Mouse (Mus musculus) forebrain, embryonic 10.5 days (tissue): ENCODE measurements around the gene Zfp428. TPM values are rescaled to one million over a fixed set of nuclear protein-coding genes. Genes with fewer than 3 reads are reported as not detected.
A peak's percentile ranks its signal among the peaks of the same experiment; 100 is the strongest.

Source experiments
- DNase-seq: peaks from one replicate; pipeline ENCODE4 v3.0.0-alpha.2; 2017; ENCODE audit warnings: low spot score; ENCODE audit errors: extremely low spot score
- H3K27ac ChIP-seq: fragments of 300-500 bp; sonication (generic); 2 replicates; pipeline ENCODE4 v1.5.1; 2016; ENCODE audit warnings: mild to moderate bottlenecking
- H3K27me3 ChIP-seq: fragments of 300-500 bp; sonication (generic); 2 replicates; pipeline ENCODE4 v1.6.1; 2016; ENCODE audit warnings: mild to moderate bottlenecking; ENCODE audit not compliant: poor library complexity, severe bottlenecking
- H3K36me3 ChIP-seq: fragments of 300-500 bp; sonication (generic); replicated peaks from 2 replicates; pipeline ENCODE4 v1.6.1; 2016; ENCODE audit warnings: mild to moderate bottlenecking, moderate library complexity
- H3K4me1 ChIP-seq: fragments of 300-500 bp; sonication (generic); 2 replicates; pipeline ENCODE4 v1.6.1; 2016
- H3K4me3 ChIP-seq: fragments of 300-500 bp; sonication (generic); 2 replicates; pipeline ENCODE4 v1.5.1; 2016; ENCODE audit warnings: mild to moderate bottlenecking, moderate library complexity
- H3K9me3 ChIP-seq: fragments of 300-500 bp; sonication (generic); 2 replicates; pipeline ENCODE4 v1.6.1; 2016; ENCODE audit warnings: mild to moderate bottlenecking, moderate library complexity
- WGBS: fragments of 180-500 bp; shearing (Covaris S2); methylation state at CpG from one replicate; pipeline ENCODE4 v1.1.7; 2016; 5-methylcytosine and 5-hydroxymethylcytosine counted together
- polyA plus RNA-seq: library from polyadenylated mRNA; unstranded; fragments of >200 nt; fragmentation: Nextera tagmentation; extraction: Ambion mirVana; gene quantifications from 2 replicates; pipeline ENCODE4 v1.2.1, GENCODE M21; 2016

The Zfp428 gene
- 111 and 113 TPM in 2 replicates for polyA plus RNA-seq

- H3K9me3 ChIP-seq, result no peaks in the 10 kb centered on the region
- DNase-seq, result peak; percentile 91
- H3K4me1 ChIP-seq, result peaks cover 48% of the 10 kb centered on the region
- peak within 1 kb of the TSS; percentile 75 for H3K4me3 ChIP-seq
- peak within 1 kb of the TSS; percentile 100 for H3K27ac ChIP-seq
- under 1% methylated on average over 84 of the region's 84 CpGs for WGBS
- H3K36me3 ChIP-seq, result peaks cover 34% of the 10 kb centered on the region
- peaks cover 20% of the 10 kb centered on the region for H3K27me3 ChIP-seq
Observed at GRCm38 (mm10) chr7:24506838-24507725, at the start of gene Zfp428. Zfp428 (plus strand) TSS chr7:24507006.

- Histone ChIP-seq H3K27me3 (peaks cover 21% of the 10 kb centered on the region), H3K9me3 (no peaks in the 10 kb centered on the region), H3K27ac (no peak overlapping the region), H3K36me3 (no peaks in the 10 kb centered on the region), H3K4me1 (peaks cover 8% of the 10 kb centered on the region), H3K4me3 (no peak overlapping the region)
- WGBS, result 70% methylated on average over 10 of the region's 10 CpGs
- DNase-seq, result no peak
Observed at GRCm38 (mm10) chr7:24457726-24458370, 49.0 kb upstream of the Zfp428 start.

- no peaks in the 10 kb centered on the region for H3K36me3 ChIP-seq
- H3K9me3 ChIP-seq, result no peaks in the 10 kb centered on the region
- no peak for DNase-seq
- H3K4me3 ChIP-seq, result no peak overlapping the region
- H3K4me1 ChIP-seq, result peaks cover 15% of the 10 kb centered on the region
- WGBS, result 86% methylated on average over 5 of the region's 5 CpGs
- H3K27ac ChIP-seq, result no peak overlapping the region
- peaks cover 25% of the 10 kb centered on the region for H3K27me3 ChIP-seq
Observed at GRCm38 (mm10) chr7:24459440-24459839, 47.4 kb upstream of the Zfp428 start.

DNA sequence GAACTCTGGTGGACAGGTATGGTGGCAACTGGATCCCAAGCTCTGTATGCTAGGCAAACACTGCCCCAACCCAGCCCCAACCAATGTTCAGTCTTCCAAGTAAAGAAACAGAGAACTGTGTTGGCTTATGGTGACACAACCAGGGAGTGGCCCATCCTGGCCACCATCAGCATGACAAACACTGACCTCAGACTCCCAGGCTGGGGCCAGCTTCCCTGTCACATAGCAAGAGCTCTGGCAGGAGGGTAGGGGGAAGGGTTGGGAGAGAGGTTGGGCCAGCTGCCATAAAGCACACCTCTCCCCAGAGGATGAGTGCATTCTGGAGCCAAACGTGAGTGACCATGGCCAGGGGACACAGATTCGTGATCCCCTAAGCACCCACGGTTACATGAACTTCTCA lies 47.0 kb upstream of the Zfp428 start:
- Histone ChIP-seq H3K36me3 (no peaks in the 10 kb centered on the region), H3K27ac (no peak overlapping the region), H3K4me1 (peaks cover 15% of the 10 kb centered on the region), H3K9me3 (no peaks in the 10 kb centered on the region), H3K27me3 (peaks cover 25% of the 10 kb centered on the region), H3K4me3 (no peak overlapping the region)
- DNase-seq, result no peak
- WGBS, result 70% methylated on average over 3 of the region's 3 CpGs

DNA sequence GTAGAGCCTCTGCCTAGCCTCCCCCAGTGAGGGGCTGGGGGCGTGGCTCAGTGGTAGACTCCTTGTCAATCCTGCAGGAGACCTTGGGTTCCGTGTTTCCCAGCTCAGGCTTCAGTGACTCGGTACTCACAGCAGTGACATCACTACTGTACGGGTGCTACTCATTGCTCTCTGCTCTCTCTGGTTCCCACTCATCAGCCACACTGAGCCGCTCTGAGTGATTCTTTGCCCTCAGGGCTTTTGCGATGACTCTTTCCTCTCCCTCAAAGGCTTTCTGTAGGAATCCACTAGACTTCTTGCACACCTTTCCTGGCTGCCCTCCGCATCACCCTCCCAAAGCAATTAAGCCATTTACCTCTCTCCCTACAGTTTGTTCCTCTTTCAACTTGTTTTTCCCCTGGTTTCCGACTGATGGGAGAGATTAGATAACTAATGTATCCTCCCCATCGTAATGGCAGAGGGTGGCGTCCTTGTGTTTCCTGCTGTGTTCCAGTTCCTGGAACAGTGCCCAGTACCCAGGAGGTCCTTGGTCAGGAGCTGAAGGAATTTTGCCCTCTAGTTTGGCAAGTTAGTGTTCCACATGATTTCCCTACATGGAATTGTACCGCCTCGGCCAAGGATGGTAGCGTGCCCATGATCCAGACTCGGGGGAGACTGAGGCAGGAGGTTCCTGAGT lies 45.3 kb upstream of the Zfp428 start:
- Histone ChIP-seq H3K9me3 (no peaks in the 10 kb centered on the region), H3K27ac (no peak overlapping the region), H3K4me3 (no peak overlapping the region), H3K4me1 (peaks cover 15% of the 10 kb centered on the region), H3K36me3 (no peaks in the 10 kb centered on the region), H3K27me3 (peaks cover 25% of the 10 kb centered on the region)
- DNase-seq, result no peak
- WGBS, result 81% methylated on average over 14 of the region's 14 CpGs

DNA sequence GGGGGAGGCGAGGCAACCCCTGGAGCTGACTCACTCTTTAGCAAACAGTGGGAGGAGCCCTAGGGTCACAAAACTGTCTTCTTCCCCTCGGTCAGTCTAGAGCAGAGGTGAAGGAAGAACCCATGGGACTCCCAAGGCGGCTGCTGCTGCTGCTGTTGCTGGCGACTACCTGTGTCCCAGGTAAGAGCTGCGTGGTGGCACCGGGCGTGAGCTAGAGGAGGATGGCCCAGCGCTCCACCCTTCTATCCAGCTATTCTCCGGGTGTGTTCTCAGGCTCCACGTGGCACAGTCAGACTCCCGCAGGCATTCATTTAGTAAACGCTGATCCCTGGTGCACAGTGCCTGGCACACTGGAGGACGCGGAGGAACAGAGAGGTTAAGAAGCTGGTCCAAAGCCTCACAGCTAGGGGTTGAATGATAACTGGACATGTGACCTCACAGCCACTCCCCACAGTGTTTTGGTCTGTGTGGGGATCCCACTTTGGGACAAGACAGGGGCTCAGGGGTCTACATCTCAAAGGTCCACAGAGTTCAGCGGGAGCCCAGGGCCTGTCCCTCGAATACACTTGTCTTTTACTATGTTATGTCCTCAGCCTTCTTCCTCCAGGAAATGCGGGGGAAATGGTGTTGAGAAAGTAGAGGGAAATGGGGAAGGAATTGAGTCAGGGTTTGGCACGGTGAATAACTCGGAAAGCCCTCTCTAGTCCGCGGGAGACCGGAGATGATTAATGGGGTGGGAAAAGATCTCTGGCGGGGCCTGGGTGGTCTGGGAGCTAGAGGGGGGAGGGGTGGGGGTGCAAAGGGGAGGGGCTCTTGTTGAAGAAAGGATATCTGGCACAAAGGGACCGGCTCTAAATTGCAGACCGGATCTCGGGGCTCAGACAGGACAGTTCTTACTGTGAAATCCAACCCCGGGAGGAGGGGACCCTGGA lies 44.2 kb upstream of the Zfp428 start, which contains the start of gene Plaur:
Plaur (plus strand) TSS at position 97 of the 932 bp plus-strand sequence.
- H3K27me3 ChIP-seq, result peaks cover 25% of the 10 kb centered on the region
- H3K27ac ChIP-seq, result peak within 1 kb of the TSS; percentile 6; the same call in 1 of the 2 replicates
- 13% methylated on average over 27 of the region's 27 CpGs for WGBS
- DNase-seq, result no peak
- H3K4me3 ChIP-seq, result peak within 1 kb of the TSS; percentile 27
- no peaks in the 10 kb centered on the region for H3K9me3 ChIP-seq
- peaks cover 15% of the 10 kb centered on the region for H3K4me1 ChIP-seq
- H3K36me3 ChIP-seq, result no peaks in the 10 kb centered on the region

- no peak overlapping the region for H3K4me3 ChIP-seq
- H3K36me3 ChIP-seq, result no peaks in the 10 kb centered on the region
- DNase-seq, result no peak
- peaks cover 14% of the 10 kb centered on the region for H3K27me3 ChIP-seq
- no peak overlapping the region for H3K27ac ChIP-seq
- H3K4me1 ChIP-seq, result peaks cover 15% of the 10 kb centered on the region
- WGBS, result 83% methylated on average over 6 of the region's 6 CpGs
- peaks cover 16% of the 10 kb centered on the region for H3K9me3 ChIP-seq
Observed at GRCm38 (mm10) chr7:24466835-24467234, 40.0 kb upstream of the Zfp428 start.

GRCm38 (mm10) chr7:24467886-24468285 lies 38.9 kb upstream of the Zfp428 start:
- peaks cover 19% of the 10 kb centered on the region for H3K9me3 ChIP-seq
- H3K4me1 ChIP-seq, result peaks cover 6% of the 10 kb centered on the region
- 90% methylated on average over 5 of the region's 5 CpGs for WGBS
- no peaks in the 10 kb centered on the region for H3K36me3 ChIP-seq
- no peak overlapping the region for H3K4me3 ChIP-seq
- no peak overlapping the region for H3K27ac ChIP-seq
- peaks cover 4% of the 10 kb centered on the region; the same call in 1 of the 2 replicates for H3K27me3 ChIP-seq
- DNase-seq, result no peak

DNA sequence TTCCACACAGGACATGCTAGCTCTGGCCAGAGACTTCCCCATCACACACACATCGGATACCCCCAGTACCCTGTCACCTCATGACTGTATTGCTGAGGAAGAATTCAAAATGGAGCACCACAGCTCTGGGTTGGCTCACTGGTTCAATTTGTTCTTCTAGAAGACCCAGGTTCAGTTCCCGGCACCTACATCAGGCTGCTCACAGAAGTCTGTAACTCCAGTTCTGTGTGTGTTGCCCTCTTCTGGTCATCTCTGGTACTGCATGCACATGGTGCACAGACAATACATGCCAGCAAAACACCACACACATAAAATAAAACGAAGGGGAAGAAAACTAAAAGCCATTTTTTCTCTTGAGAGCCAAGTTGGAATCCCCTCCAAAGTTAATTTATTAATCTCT lies 37.7 kb upstream of the Zfp428 start:
- peaks cover 19% of the 10 kb centered on the region for H3K9me3 ChIP-seq
- no peak overlapping the region for H3K27ac ChIP-seq
- no peak for DNase-seq
- H3K36me3 ChIP-seq, result no peaks in the 10 kb centered on the region
- WGBS, result 82% methylated on average over 3 of the region's 3 CpGs
- no peaks in the 10 kb centered on the region for H3K4me1 ChIP-seq
- H3K27me3 ChIP-seq, result no peaks in the 10 kb centered on the region
- no peak overlapping the region for H3K4me3 ChIP-seq

- Histone ChIP-seq H3K27me3 (0 out of 2 replicates have a peak, but pooled peaks cover 4% of the 10 kb centered on the region), H3K4me3 (no peak overlapping the region), H3K27ac (no peak overlapping the region), H3K36me3 (no peaks in the 10 kb centered on the region), H3K9me3 (peaks cover 19% of the 10 kb centered on the region), H3K4me1 (peaks cover 4% of the 10 kb centered on the region)
- WGBS, result 94% methylated on average over 7 of the region's 7 CpGs
- DNase-seq, result no peak
Observed at GRCm38 (mm10) chr7:24470356-24470755, 36.5 kb upstream of the Zfp428 start.

- 83% methylated on average over 6 of the region's 6 CpGs for WGBS
- DNase-seq, result no peak
- Histone ChIP-seq H3K36me3 (no peaks in the 10 kb centered on the region), H3K4me3 (no peak overlapping the region), H3K9me3 (peaks cover 19% of the 10 kb centered on the region), H3K27me3 (0 out of 2 replicates have a peak, but pooled peaks cover 4% of the 10 kb centered on the region), H3K27ac (no peak overlapping the region), H3K4me1 (peaks cover 4% of the 10 kb centered on the region)
Observed at GRCm38 (mm10) chr7:24472442-24472841, 34.4 kb upstream of the Zfp428 start.

DNA sequence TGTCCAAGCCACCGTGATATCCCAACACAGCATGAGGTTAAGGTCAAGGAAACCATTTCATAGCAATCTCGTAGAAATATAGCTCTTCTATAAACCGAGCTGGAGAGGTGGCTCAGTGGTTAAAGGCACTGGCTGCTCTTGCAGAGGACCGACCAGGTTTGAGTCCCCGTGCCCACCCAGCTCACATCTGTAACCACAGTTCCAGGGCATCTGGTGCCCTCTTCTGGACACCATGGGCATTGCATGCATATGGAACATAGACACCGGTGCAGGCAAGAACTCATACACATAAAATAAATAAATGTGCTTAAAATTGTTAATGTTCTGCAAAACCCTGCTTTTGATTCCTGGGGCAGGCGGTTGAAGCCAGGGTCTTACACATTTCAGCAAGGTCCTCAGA lies 33.9 kb upstream of the Zfp428 start:
- no peaks in the 10 kb centered on the region for H3K36me3 ChIP-seq
- H3K4me1 ChIP-seq, result peaks cover 4% of the 10 kb centered on the region
- no peak for DNase-seq
- H3K27ac ChIP-seq, result no peak overlapping the region
- WGBS, result 75% methylated on average over 7 of the region's 7 CpGs
- H3K4me3 ChIP-seq, result no peak overlapping the region
- H3K9me3 ChIP-seq, result peaks cover 22% of the 10 kb centered on the region
- H3K27me3 ChIP-seq, result peaks cover 7% of the 10 kb centered on the region; the same call in 1 of the 2 replicates
